Mouse (Mus musculus): Measurements from ENCODE around the gene Lgi4. TPM values are rescaled to one million over a fixed set of nuclear protein-coding genes. Genes with fewer than 3 reads are reported as not detected.
A peak's percentile ranks its signal among the peaks of the same experiment; 100 is the strongest.

Lgi4 gene
- polyA plus RNA-seq, 1 experiment from 2014 or later: 0.41 TPM

- H3K4me1 ChIP-seq: peaks cover 19% of the 10 kb centered on the region; the same call in 1 of the 2 replicates
- no peak for DNase-seq (ENCODE audit: low spot score)
- no peaks in the 10 kb centered on the region for H3K9me3 ChIP-seq
- H3K27ac ChIP-seq: peak overlapping the region; percentile 47
- H3K4me3 ChIP-seq: no peak overlapping the region
- no peaks in the 10 kb centered on the region for H3K36me3 ChIP-seq
- WGBS: 55% methylated on average over 3 of the region's 3 CpGs
- H3K27me3 ChIP-seq (ENCODE audit: insufficient read depth, poor library complexity, severe bottlenecking): no peaks in the 10 kb centered on the region
These were observed 26.0 kb downstream of the Lgi4 start for GRCm38 (mm10) chr7:31085171-31085570.

DNA sequence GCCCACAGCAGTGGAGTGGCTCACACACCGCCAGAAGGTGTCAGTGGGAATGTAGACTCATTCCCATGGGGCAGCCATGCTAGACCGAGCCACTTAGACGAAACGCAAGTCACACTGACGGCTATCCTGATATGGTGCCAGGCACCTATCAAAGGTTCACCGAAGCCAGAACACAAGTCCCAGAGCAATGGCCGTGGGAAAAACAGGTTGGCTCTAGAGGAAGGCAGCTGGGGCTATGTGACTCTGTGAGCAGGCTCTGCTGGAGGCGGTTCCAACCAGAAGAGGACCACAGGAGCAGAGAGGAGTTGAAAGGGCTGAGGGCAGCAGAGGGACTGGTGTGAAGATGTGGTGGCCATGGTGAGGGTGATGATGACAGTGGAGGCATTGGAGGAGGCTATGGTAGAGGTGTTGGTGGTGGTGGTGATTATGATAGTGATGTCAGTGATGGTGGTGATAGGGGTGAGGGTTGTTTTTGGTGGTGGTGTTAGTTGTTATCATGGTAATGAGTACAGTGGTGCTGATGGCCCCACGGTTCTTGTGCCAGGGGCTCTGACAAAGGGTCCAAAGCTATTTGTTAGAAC lies 27.1 kb downstream of the Lgi4 start:
- H3K4me1 ChIP-seq: peaks cover 19% of the 10 kb centered on the region; the same call in 1 of the 2 replicates
- H3K4me3 ChIP-seq: no peak overlapping the region
- no peak for DNase-seq (ENCODE audit: low spot score)
- no peaks in the 10 kb centered on the region for H3K27me3 ChIP-seq (ENCODE audit: insufficient read depth, poor library complexity, severe bottlenecking)
- 84% methylated on average over 9 of the region's 9 CpGs for WGBS
- H3K27ac ChIP-seq: no peak overlapping the region
- no peaks in the 10 kb centered on the region for H3K36me3 ChIP-seq
- no peaks in the 10 kb centered on the region for H3K9me3 ChIP-seq

DNA sequence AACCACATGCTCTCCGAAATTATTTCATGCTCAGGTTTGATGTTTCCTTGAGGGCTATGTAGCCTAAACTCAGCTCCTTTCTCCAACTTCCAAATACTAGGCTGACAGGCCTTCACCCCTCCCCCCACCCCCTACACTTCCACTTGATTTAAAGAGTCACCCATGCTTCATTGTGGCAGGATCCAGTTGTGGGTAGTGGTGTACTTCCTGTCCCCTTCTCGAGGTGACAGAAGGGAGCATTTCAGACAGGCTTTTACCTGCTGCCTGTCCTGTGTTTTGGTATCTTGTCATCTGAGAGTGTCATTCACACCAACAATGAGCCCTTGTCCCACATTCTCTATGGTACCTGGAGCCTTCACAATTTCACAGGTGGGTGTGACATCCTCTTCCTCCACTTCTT lies 28.1 kb downstream of the Lgi4 start:
- Histone ChIP-seq H3K4me3 (no peak overlapping the region), H3K27me3 (ENCODE audit: insufficient read depth, poor library complexity, severe bottlenecking) (no peaks in the 10 kb centered on the region), H3K36me3 (no peaks in the 10 kb centered on the region), H3K27ac (no peak overlapping the region; the same call in 1 of the 2 replicates), H3K9me3 (no peaks in the 10 kb centered on the region), H3K4me1 (peaks cover 19% of the 10 kb centered on the region; the same call in 1 of the 2 replicates)
- no peak for DNase-seq (ENCODE audit: low spot score)
- WGBS: 54% methylated on average over 2 of the region's 2 CpGs

DNA sequence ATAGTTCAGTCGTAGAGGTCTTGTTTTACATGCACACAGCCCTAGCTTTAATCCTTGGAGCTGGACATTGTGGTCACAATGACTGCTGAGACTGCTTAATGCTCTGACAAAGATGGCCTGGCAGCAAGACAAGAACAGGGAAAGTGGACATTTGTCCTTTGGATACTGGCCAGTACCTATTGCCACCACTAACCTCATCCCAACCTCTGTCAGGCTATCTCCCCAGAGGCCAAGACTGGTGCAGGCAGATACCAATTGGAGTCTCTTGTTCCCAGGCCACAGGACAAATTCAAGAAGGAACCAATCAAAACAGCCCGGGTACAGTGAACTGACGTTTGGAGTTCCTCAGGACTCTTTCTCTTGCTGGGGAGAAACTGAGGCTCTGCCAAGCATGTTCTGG lies 29.1 kb downstream of the Lgi4 start:
- H3K27me3 ChIP-seq (ENCODE audit: insufficient read depth, poor library complexity, severe bottlenecking): no peaks in the 10 kb centered on the region

DNA sequence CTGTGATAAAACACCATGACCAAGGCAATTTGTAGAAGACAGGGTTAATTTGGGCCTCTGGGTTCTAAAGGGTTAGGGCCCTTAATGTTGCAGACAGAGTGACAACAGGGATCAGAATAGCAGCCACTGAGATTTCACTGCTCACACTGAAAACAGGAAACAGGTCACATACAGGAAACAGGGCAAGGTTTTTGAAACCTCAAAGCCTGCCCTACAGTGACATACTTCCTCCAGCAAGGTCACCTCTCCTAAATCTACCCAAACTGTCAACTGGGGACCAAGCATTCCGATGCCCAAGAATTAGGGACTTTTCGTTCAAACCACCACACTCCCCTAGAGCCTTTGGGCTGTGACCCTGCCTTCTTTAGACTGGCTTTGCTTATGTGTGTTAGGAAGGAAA lies 30.6 kb downstream of the Lgi4 start:
- no peak for DNase-seq (ENCODE audit: low spot score)
- no peaks in the 10 kb centered on the region for H3K9me3 ChIP-seq
- no peak overlapping the region for H3K4me3 ChIP-seq
- no peak overlapping the region for H3K27ac ChIP-seq
- H3K27me3 ChIP-seq (ENCODE audit: insufficient read depth, poor library complexity, severe bottlenecking): 0 out of 2 replicates have a peak, but pooled peaks cover 6% of the 10 kb centered on the region
- peaks cover 14% of the 10 kb centered on the region; the same call in 1 of the 2 replicates for H3K4me1 ChIP-seq
- 76% methylated on average over 2 of the region's 2 CpGs for WGBS
- H3K36me3 ChIP-seq: no peaks in the 10 kb centered on the region

More for the DNA sequence above, 29.1 kb downstream of the Lgi4 start:
- no peak overlapping the region for H3K4me3 ChIP-seq
- DNase-seq (ENCODE audit: low spot score): no peak
- H3K27ac ChIP-seq: no peak overlapping the region
- WGBS: 73% methylated on average over 3 of the region's 3 CpGs
- H3K4me1 ChIP-seq: peaks cover 15% of the 10 kb centered on the region; the same call in 1 of the 2 replicates
- no peaks in the 10 kb centered on the region for H3K9me3 ChIP-seq
- no peaks in the 10 kb centered on the region for H3K36me3 ChIP-seq

GRCm38 (mm10) chr7:31094774-31095501 lies 35.8 kb downstream of the Lgi4 start:
- Histone ChIP-seq H3K27ac (no peak overlapping the region), H3K36me3 (no peaks in the 10 kb centered on the region), H3K4me1 (no peaks in the 10 kb centered on the region), H3K27me3 (ENCODE audit: insufficient read depth, poor library complexity, severe bottlenecking) (0 out of 2 replicates have a peak, but pooled peaks cover 6% of the 10 kb centered on the region), H3K9me3 (no peaks in the 10 kb centered on the region), H3K4me3 (no peak overlapping the region)
- 26% methylated on average over 11 of the region's 12 CpGs for WGBS
- DNase-seq (ENCODE audit: low spot score): no peak

DNA sequence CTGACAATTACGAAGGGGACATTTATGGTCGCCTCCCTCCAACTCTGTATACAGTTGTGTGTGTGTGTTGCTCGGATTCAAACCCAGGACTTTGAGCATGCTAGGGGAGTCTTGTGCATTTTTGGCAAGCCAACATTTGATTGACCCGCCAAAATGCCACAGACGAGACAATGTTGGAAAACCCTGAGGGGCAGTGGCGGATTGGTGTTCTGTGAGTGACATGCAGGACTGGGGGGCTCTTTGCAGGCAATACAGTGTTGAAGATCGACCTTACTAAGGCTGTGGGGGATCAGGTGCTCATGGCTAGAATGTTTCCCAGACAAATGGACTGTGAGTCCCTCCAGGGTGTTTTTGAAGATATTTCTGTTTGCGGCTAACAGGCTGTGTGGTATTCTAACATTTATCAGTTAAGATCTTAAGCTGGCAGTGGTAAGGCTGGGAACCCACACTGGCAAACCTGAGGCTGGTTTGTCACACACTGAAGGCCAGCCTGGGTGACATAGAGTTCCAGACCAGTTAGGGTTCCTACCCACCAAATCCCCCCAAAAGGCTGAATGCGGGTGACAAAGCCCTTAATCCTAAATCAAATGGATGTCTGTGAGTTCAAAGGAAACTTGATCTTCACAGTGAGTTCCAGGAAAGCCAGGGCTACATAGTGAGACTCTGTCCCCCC lies 37.9 kb downstream of the Lgi4 start:
- 66% methylated on average over 9 of the region's 9 CpGs for WGBS
- no peak overlapping the region for H3K4me3 ChIP-seq
- no peaks in the 10 kb centered on the region for H3K36me3 ChIP-seq
- H3K27ac ChIP-seq: no peak overlapping the region
- H3K27me3 ChIP-seq (ENCODE audit: insufficient read depth, poor library complexity, severe bottlenecking): peaks cover 7% of the 10 kb centered on the region
- no peak for DNase-seq (ENCODE audit: low spot score)
- no peaks in the 10 kb centered on the region for H3K4me1 ChIP-seq
- no peaks in the 10 kb centered on the region for H3K9me3 ChIP-seq

DNA sequence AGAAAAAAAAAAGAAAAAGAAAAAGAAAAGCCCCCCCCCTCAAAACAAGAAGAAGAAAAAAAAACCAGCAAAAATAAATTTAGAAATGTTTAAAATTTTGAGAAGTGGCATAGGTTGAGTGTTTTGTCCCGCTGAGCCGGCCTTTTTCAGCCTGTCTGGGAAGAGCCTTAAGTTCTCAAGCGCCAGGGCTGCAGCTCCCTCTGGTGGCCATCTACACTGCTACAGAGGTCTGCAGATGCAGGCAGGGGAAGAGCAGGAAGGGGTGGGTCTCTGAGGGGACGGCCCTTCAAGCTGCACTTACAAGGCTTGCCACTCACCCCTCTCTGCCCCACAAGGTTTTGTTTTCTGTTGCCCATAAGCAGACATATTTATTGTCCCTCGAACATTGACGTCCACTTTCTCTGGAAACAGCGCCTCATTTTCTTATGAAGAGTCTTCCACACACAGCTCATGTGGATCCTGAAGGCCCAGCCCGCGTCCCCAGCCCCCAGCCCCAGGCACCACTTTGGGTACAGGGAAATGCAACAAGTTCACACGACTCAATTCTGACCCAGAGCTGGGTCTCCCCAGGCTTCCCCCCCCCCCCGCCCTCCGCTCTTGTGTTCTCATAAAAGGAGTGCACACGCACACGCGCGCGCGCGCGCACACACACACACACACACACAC lies 38.6 kb downstream of the Lgi4 start:
- Histone ChIP-seq H3K27ac (peak overlapping the region; percentile 67), H3K27me3 (ENCODE audit: insufficient read depth, poor library complexity, severe bottlenecking) (peaks cover 14% of the 10 kb centered on the region), H3K4me3 (peak overlapping the region; percentile 48), H3K4me1 (no peaks in the 10 kb centered on the region), H3K36me3 (no peaks in the 10 kb centered on the region), H3K9me3 (no peaks in the 10 kb centered on the region)
- DNase-seq (ENCODE audit: low spot score): peak; percentile 93
- 32% methylated on average over 17 of the region's 20 CpGs for WGBS

DNA sequence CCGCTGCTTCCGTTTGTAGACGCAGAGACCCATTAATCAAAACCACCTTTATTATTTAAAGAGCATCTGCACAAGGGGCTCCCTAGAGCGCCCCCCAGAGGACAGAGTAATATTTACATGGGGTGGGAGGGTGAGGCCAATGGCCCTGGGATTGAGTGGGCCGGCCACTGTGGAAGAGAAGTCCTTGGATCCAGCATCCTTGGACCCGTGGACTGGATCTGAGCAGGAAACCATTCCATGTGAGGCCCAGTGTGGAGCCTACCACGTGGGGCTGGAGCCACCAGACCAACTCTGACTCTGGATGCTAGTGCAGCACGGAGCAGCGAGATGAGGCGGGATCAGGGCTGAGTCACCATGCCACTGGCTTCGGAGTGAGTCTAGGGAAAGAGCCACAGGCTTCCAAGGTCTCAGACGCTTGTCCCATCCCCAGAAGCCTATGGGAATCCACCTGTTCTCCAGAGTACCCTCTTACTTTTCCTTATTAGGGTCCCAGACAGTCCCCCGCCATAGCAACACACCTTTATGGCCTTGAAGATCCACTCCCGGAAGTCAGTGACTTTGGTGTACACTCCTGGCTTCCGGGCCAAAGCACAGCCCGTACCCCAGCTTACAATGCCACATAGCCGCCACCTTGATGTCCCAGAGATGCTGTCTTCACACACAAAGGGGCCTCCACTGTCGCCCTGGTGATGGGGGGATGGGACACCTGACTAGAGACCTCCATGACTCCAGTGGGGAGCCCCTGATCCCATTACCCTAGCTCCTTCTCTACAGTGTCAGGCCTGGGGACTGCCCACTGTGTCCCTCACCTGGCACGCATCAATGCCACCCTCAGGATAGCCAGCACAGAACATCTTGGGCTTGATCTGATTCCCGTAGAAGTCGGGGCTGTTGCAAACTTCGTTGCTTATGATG lies 39.8 kb downstream of the Lgi4 start:
- H3K4me3 ChIP-seq: no peak overlapping the region
- no peak for DNase-seq (ENCODE audit: low spot score)
- WGBS: 76% methylated on average over 22 of the region's 22 CpGs
- no peaks in the 10 kb centered on the region for H3K36me3 ChIP-seq
- H3K27me3 ChIP-seq (ENCODE audit: insufficient read depth, poor library complexity, severe bottlenecking): peaks cover 21% of the 10 kb centered on the region
- no peak overlapping the region for H3K27ac ChIP-seq
- peaks cover 3% of the 10 kb centered on the region; the same call in 1 of the 2 replicates for H3K4me1 ChIP-seq
- H3K9me3 ChIP-seq: no peaks in the 10 kb centered on the region

DNA sequence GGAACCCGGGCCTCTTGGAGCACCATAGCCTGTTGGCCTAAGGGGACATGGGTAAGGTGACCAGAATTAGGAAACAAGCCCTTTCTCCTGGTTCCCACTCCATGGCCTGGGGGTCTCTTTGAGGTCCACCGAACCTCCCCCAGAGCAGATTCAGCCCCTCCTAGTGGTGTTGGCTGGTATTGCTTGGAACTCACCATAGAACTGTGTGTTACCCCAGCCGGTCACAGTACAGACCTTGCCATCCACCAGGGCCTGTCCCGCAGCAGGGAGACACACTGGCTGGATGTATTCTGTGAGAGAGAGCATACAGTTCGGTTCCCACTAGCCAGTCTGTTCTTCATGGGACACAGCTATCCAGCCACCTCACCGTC lies 40.5 kb downstream of the Lgi4 start:
- WGBS: 88% methylated on average over 6 of the region's 6 CpGs
- no peak overlapping the region for H3K4me3 ChIP-seq
- H3K27me3 ChIP-seq (ENCODE audit: insufficient read depth, poor library complexity, severe bottlenecking): peaks cover 26% of the 10 kb centered on the region
- no peak for DNase-seq (ENCODE audit: low spot score)
- H3K27ac ChIP-seq: no peak overlapping the region
- H3K9me3 ChIP-seq: no peaks in the 10 kb centered on the region
- peaks cover 4% of the 10 kb centered on the region; the same call in 1 of the 2 replicates for H3K4me1 ChIP-seq
- no peaks in the 10 kb centered on the region for H3K36me3 ChIP-seq

DNA sequence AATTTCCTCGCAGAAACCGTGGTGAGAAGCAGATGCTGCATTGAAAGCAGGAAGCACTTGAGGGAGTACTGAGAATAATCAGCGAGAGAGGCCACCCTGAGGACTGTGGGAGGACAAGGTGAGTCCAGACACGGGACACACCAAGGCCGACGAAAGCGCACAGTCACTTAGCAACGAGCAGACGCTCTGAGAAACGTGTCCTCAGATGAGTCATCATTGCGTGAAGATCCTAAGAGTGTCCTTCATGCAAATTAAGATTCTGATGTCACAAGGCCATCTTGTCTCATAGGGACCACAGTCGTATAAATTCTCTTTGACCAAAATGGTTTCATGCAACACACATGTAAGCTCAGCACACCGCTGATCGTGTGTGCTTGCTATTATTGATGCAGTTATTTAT lies 41.6 kb downstream of the Lgi4 start:
- Histone ChIP-seq H3K9me3 (no peaks in the 10 kb centered on the region), H3K36me3 (no peaks in the 10 kb centered on the region), H3K4me3 (no peak overlapping the region), H3K4me1 (peaks cover 11% of the 10 kb centered on the region; the same call in 1 of the 2 replicates), H3K27me3 (ENCODE audit: insufficient read depth, poor library complexity, severe bottlenecking) (peaks cover 27% of the 10 kb centered on the region), H3K27ac (no peak overlapping the region)
- DNase-seq (ENCODE audit: low spot score): no peak
- WGBS: 75% methylated on average over 14 of the region's 14 CpGs
